Mouse (Mus musculus): ENCODE measurements at regions not wholly inside any gene's neighbourhood (a gene's known extent, or its start where the extent isn't known, plus 50 kb on each side); places are given as distances from the start of the nearest gene placed in this dataset.

DNA sequence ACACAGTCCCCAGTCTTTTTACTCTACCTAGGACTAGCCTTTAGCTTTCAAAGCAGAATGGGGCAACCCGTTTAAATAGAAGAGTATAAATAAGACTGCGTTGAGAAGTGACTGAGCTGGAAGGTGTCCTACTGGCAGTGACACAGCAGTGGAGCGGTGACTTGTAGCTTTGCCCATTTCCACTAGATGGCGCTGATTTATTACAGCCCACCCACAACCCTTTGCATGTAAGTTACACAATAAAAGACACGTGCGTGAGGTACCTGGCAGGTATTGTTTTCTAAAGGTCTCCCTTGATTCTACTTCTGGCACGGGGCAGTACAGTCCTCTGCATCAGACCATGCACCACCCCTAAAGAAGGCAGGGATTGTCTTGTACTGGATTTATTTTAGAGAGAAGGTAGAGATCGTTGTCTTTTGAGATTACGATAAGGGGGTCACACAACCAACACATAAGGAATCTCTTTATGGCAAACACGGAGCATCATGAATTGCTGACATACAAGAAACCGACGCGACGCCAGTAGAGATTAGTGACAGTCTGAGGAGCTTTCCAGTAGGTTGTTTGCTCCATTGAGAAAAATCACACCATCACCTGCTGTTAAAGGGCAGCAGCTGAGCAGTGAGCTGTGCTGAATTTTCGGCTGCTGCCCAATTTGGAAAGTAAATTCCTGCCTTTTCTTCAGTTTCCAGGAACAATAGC is 140.5 kb upstream of the Ank start:
- Histone ChIP-seq H3K36me3 (ENCODE audit: control insufficient read depth, insufficient read depth, low read length) (no peaks in the 10 kb centered on the region), H3K9ac (ENCODE audit: low read depth, low read length) (no peak overlapping the region), H3K9me3 (replicated peaks; ENCODE audit: control insufficient read depth, low read length, poor library complexity, severe bottlenecking) (no peaks in the 10 kb centered on the region), H3K27ac (ENCODE audit: low read length) (no peak overlapping the region), H3K4me3 (ENCODE audit: low read depth, low read length) (no peak overlapping the region), H3K27me3 (ENCODE audit: control insufficient read depth, insufficient read depth, low read depth, low read length) (no peaks in the 10 kb centered on the region), H3K4me2 (ENCODE audit: low read length) (peak overlapping the region; percentile 32), H3K4me1 (ENCODE audit: control insufficient read depth, insufficient read depth, low read length) (peaks cover 2% of the 10 kb centered on the region; the same call in 1 of the 2 replicates)
- ATAC-seq, result peak; percentile 94
- WGBS, result 19% methylated on average over 15 of the region's 15 CpGs

GRCm38 (mm10) chr15:27326549-27326876 is 140.0 kb upstream of the Ank start:
- Histone ChIP-seq H3K9ac (ENCODE audit: low read depth, low read length) (no peak overlapping the region), H3K27me3 (ENCODE audit: control insufficient read depth, insufficient read depth, low read depth, low read length) (no peaks in the 10 kb centered on the region), H3K4me2 (ENCODE audit: low read length) (no peak overlapping the region), H3K27ac (ENCODE audit: low read length) (no peak overlapping the region), H3K4me1 (ENCODE audit: control insufficient read depth, insufficient read depth, low read length) (peaks cover 2% of the 10 kb centered on the region; the same call in 1 of the 2 replicates), H3K4me3 (ENCODE audit: low read depth, low read length) (no peak overlapping the region), H3K36me3 (ENCODE audit: control insufficient read depth, insufficient read depth, low read length) (no peaks in the 10 kb centered on the region), H3K9me3 (replicated peaks; ENCODE audit: control insufficient read depth, low read length, poor library complexity, severe bottlenecking) (no peaks in the 10 kb centered on the region)
- 66% methylated on average over 5 of the region's 5 CpGs for WGBS
- no peak for ATAC-seq

- WGBS, result 92% methylated on average over 5 of the region's 5 CpGs
- no peak for ATAC-seq
- Histone ChIP-seq H3K27ac (ENCODE audit: low read length) (no peak overlapping the region), H3K27me3 (ENCODE audit: control insufficient read depth, insufficient read depth, low read depth, low read length) (no peaks in the 10 kb centered on the region), H3K4me3 (ENCODE audit: low read depth, low read length) (no peak overlapping the region), H3K9ac (ENCODE audit: low read depth, low read length) (no peak overlapping the region), H3K4me1 (ENCODE audit: control insufficient read depth, insufficient read depth, low read length) (peaks cover 2% of the 10 kb centered on the region; the same call in 1 of the 2 replicates), H3K9me3 (replicated peaks; ENCODE audit: control insufficient read depth, low read length, poor library complexity, severe bottlenecking) (no peaks in the 10 kb centered on the region), H3K36me3 (ENCODE audit: control insufficient read depth, insufficient read depth, low read length) (no peaks in the 10 kb centered on the region), H3K4me2 (ENCODE audit: low read length) (no peak overlapping the region)
These were observed 138.7 kb upstream of the Ank start for GRCm38 (mm10) chr15:27327744-27328143.

- Histone ChIP-seq H3K27ac (ENCODE audit: low read length) (no peak overlapping the region), H3K27me3 (ENCODE audit: control insufficient read depth, insufficient read depth, low read depth, low read length) (no peaks in the 10 kb centered on the region), H3K4me2 (ENCODE audit: low read length) (no peak overlapping the region), H3K9ac (ENCODE audit: low read depth, low read length) (no peak overlapping the region), H3K4me3 (ENCODE audit: low read depth, low read length) (no peak overlapping the region), H3K36me3 (ENCODE audit: control insufficient read depth, insufficient read depth, low read length) (no peaks in the 10 kb centered on the region), H3K9me3 (replicated peaks; ENCODE audit: control insufficient read depth, low read length, poor library complexity, severe bottlenecking) (no peaks in the 10 kb centered on the region), H3K4me1 (ENCODE audit: control insufficient read depth, insufficient read depth, low read length) (peaks cover 2% of the 10 kb centered on the region; the same call in 1 of the 2 replicates)
- WGBS, result 82% methylated on average over 2 of the region's 2 CpGs
- 0 out of 2 replicates have a peak, but pooled peaks have one; percentile 47 for ATAC-seq
These were observed 138.0 kb upstream of the Ank start for GRCm38 (mm10) chr15:27328441-27328840.

- no peaks in the 10 kb centered on the region for H3K4me1 ChIP-seq (ENCODE audit: control insufficient read depth, insufficient read depth, low read length)
- no peak overlapping the region for H3K27ac ChIP-seq (ENCODE audit: low read length)
- no peaks in the 10 kb centered on the region for H3K9me3 ChIP-seq (replicated peaks; ENCODE audit: control insufficient read depth, low read length, poor library complexity, severe bottlenecking)
- ATAC-seq, result no peak
- 52% methylated on average over 4 of the region's 4 CpGs for WGBS
- no peak overlapping the region for H3K4me3 ChIP-seq (ENCODE audit: low read depth, low read length)
- H3K9ac ChIP-seq (ENCODE audit: low read depth, low read length), result no peak overlapping the region
- H3K4me2 ChIP-seq (ENCODE audit: low read length), result no peak overlapping the region
- no peaks in the 10 kb centered on the region for H3K36me3 ChIP-seq (ENCODE audit: control insufficient read depth, insufficient read depth, low read length)
- no peaks in the 10 kb centered on the region for H3K27me3 ChIP-seq (ENCODE audit: control insufficient read depth, insufficient read depth, low read depth, low read length)
These were observed 126.4 kb upstream of the Ank start for GRCm38 (mm10) chr15:27340070-27340469.

DNA sequence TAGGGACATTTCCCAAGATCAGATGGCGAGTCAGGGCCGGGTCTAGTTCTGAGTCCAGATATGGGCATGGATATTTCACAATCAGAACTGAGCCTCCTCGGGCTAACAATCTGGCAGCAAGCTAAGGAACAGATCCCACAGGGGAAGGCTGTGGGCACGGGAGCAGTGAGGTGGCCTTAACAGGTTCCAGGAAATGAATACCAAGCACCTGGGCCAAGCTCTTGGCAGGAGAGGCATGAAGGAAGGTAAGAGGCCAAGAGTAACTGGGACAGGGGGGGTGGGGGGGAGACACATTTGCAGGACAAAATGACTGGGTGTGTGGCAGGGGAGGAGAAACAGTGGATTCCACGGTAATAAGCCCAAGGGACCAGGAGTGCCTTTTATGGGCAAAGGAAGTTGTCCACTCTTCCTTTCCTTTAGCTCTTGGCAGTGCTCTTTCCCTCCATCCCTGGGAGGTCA is 124.9 kb upstream of the Ank start:
- Histone ChIP-seq H3K4me3 (ENCODE audit: low read depth, low read length) (no peak overlapping the region), H3K36me3 (ENCODE audit: control insufficient read depth, insufficient read depth, low read length) (no peaks in the 10 kb centered on the region), H3K9me3 (replicated peaks; ENCODE audit: control insufficient read depth, low read length, poor library complexity, severe bottlenecking) (no peaks in the 10 kb centered on the region), H3K27me3 (ENCODE audit: control insufficient read depth, insufficient read depth, low read depth, low read length) (no peaks in the 10 kb centered on the region), H3K4me2 (ENCODE audit: low read length) (no peak overlapping the region), H3K27ac (ENCODE audit: low read length) (no peak overlapping the region), H3K4me1 (ENCODE audit: control insufficient read depth, insufficient read depth, low read length) (no peaks in the 10 kb centered on the region), H3K9ac (ENCODE audit: low read depth, low read length) (no peak overlapping the region)
- ATAC-seq, result no peak
- WGBS, result 84% methylated on average over 5 of the region's 5 CpGs

DNA sequence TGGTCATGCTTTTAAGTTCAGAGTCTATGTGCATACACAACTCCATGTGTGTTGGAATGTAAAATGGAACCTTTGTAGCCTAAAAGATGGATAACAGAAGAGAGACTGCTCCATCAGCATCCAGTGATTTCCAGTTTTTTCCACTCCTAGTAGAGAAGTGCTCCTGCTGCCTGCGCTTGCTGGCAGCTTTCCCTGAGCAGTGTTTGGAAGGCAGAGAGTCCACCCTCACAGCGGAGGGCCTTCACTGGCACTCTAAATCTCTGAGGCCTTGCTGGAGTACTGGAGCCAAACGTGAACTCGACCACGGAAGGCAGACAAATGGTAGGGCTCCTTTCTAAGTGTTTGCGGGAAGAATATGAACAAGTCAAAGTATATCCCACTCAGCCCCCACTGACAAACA is 108.0 kb upstream of the Ank start:
- Histone ChIP-seq H3K9ac (ENCODE audit: low read depth, low read length) (no peak overlapping the region), H3K27me3 (ENCODE audit: control insufficient read depth, insufficient read depth, low read depth, low read length) (no peaks in the 10 kb centered on the region), H3K9me3 (replicated peaks; ENCODE audit: control insufficient read depth, low read length, poor library complexity, severe bottlenecking) (no peaks in the 10 kb centered on the region), H3K4me2 (ENCODE audit: low read length) (no peak overlapping the region), H3K27ac (ENCODE audit: low read length) (no peak overlapping the region), H3K36me3 (ENCODE audit: control insufficient read depth, insufficient read depth, low read length) (no peaks in the 10 kb centered on the region), H3K4me1 (ENCODE audit: control insufficient read depth, insufficient read depth, low read length) (no peaks in the 10 kb centered on the region), H3K4me3 (ENCODE audit: low read depth, low read length) (no peak overlapping the region)
- whole genome bisulfite sequencing, result 76% methylated on average over 6 of the region's 6 CpGs
- no peak for ATAC-seq

- WGBS, result 65% methylated on average over 1 of the region's 1 CpGs
- Histone ChIP-seq H3K27me3 (ENCODE audit: control insufficient read depth, insufficient read depth, low read depth, low read length) (no peaks in the 10 kb centered on the region), H3K4me2 (ENCODE audit: low read length) (no peak overlapping the region), H3K4me3 (ENCODE audit: low read depth, low read length) (no peak overlapping the region), H3K4me1 (ENCODE audit: control insufficient read depth, insufficient read depth, low read length) (no peaks in the 10 kb centered on the region), H3K9me3 (replicated peaks; ENCODE audit: control insufficient read depth, low read length, poor library complexity, severe bottlenecking) (no peaks in the 10 kb centered on the region), H3K9ac (ENCODE audit: low read depth, low read length) (no peak overlapping the region), H3K27ac (ENCODE audit: low read length) (no peak overlapping the region), H3K36me3 (ENCODE audit: control insufficient read depth, insufficient read depth, low read length) (no peaks in the 10 kb centered on the region)
- ATAC-seq, result no peak
These were observed 107.2 kb upstream of the Ank start for GRCm38 (mm10) chr15:27359271-27359670.

DNA sequence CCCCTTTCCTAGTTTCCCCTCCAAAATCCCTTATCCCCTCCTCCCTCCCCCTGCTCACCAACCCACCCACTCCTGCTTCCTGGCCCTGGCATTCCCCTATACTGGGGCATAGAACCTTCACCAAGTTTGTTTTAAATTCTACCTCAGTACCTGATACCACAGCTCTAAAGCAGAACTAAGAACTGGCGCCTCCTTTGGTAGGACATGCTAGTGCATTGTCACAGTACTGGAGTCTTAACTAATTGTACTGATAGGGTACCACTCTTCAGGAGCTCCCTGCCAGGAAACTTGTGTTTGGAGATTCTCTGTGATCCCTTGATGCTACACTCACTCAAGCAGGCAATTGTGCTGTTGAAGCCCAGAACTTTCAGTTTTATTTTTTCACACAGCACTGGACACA is 92.0 kb upstream of the Ank start:
- H3K9ac ChIP-seq (ENCODE audit: low read depth, low read length), result no peak overlapping the region
- ATAC-seq, result no peak
- H3K9me3 ChIP-seq (replicated peaks; ENCODE audit: control insufficient read depth, low read length, poor library complexity, severe bottlenecking), result no peaks in the 10 kb centered on the region
- 72% methylated on average over 1 of the region's 1 CpGs for WGBS
- H3K4me3 ChIP-seq (ENCODE audit: low read depth, low read length), result no peak overlapping the region
- H3K27ac ChIP-seq (ENCODE audit: low read length), result no peak overlapping the region
- H3K36me3 ChIP-seq (ENCODE audit: control insufficient read depth, insufficient read depth, low read length), result no peaks in the 10 kb centered on the region
- H3K4me2 ChIP-seq (ENCODE audit: low read length), result no peak overlapping the region
- no peaks in the 10 kb centered on the region for H3K4me1 ChIP-seq (ENCODE audit: control insufficient read depth, insufficient read depth, low read length)
- H3K27me3 ChIP-seq (ENCODE audit: control insufficient read depth, insufficient read depth, low read depth, low read length), result no peaks in the 10 kb centered on the region

Measured in midbrain, embryonic 16.5 days (tissue).